Mouse (Mus musculus) right cerebral cortex, adult 18-20 months (tissue): ENCODE measurements around the gene Pigz.
"Not testable (repeated sequence)": the region's sequence is repeated elsewhere in the genome, so short reads cannot be mapped to it uniquely, and the experiment has no call there.

ENCODE experiments used
- DNase-seq: peaks from one replicate; pipeline ENCODE4 v3.0.0; 2022; ENCODE audit warnings: mixed read lengths

Pigz gene

GRCm38 (mm10) chr16:31932255-31932654 is 1.4 kb upstream of the Pigz start:
- no peak for DNase-seq

- DNase-seq, result peak; percentile 94
These were observed 582 bp upstream of the Pigz start for GRCm38 (mm10) chr16:31932840-31933697.

GRCm38 (mm10) chr16:31934550-31935010 is 929 bp downstream of the Pigz start:
- DNase-seq, result no peak

- DNase-seq, result peak; percentile 56
These were observed 1.7 kb downstream of the Pigz start for GRCm38 (mm10) chr16:31935091-31935979.

GRCm38 (mm10) chr16:31936568-31936967 is 2.9 kb downstream of the Pigz start:
- no peak for DNase-seq

GRCm38 (mm10) chr16:31938856-31939255 is 5.2 kb downstream of the Pigz start:
- no peak for DNase-seq

- no peak for DNase-seq
These were observed 6.9 kb downstream of the Pigz start for GRCm38 (mm10) chr16:31940586-31940985.

- DNase-seq, result peak; percentile 87
These were observed 10.3 kb downstream of the Pigz start for GRCm38 (mm10) chr16:31943980-31944379.

GRCm38 (mm10) chr16:31944698-31945255 is 11.1 kb downstream of the Pigz start:
- DNase-seq, result no peak

GRCm38 (mm10) chr16:31945372-31945771 is 11.7 kb downstream of the Pigz start:
- DNase-seq, result no peak

GRCm38 (mm10) chr16:31945986-31946385 is 12.3 kb downstream of the Pigz start:
- not testable (repeated sequence) for DNase-seq

GRCm38 (mm10) chr16:31947333-31947732 is 13.7 kb downstream of the Pigz start:
- DNase-seq, result no peak

- no peak for DNase-seq
These were observed 14.3 kb downstream of the Pigz start for GRCm38 (mm10) chr16:31947901-31948316.

GRCm38 (mm10) chr16:31948345-31948774 is 14.7 kb downstream of the Pigz start, which contains the start of the genes 0610012G03Rik and Ncbp2:
0610012G03Rik (minus strand) TSS chr16:31948494.
Ncbp2 (plus strand) TSS chr16:31948513.
- DNase-seq, result peak; percentile 96

GRCm38 (mm10) chr16:31963224-31963623 is 29.6 kb downstream of the Pigz start:
- DNase-seq, result peak; percentile 37

- no peak for DNase-seq
These were observed 41.6 kb downstream of the Pigz start for GRCm38 (mm10) chr16:31975258-31975657.

- DNase-seq, result no peak
These were observed 45.9 kb downstream of the Pigz start for GRCm38 (mm10) chr16:31979501-31979900.

GRCm38 (mm10) chr16:31980946-31981345 is 47.3 kb downstream of the Pigz start:
- no peak for DNase-seq

- no peak for DNase-seq
These were observed 58.4 kb downstream of the Pigz start for GRCm38 (mm10) chr16:31992039-31992438.

- no peak for DNase-seq
These were observed 59.5 kb downstream of the Pigz start for GRCm38 (mm10) chr16:31993195-31993594.

- no peak for DNase-seq
These were observed 60.3 kb downstream of the Pigz start for GRCm38 (mm10) chr16:31993946-31994345.
